8 mouse cellular contexts compared by ENCODE assay signal in the genomic region with DNA sequence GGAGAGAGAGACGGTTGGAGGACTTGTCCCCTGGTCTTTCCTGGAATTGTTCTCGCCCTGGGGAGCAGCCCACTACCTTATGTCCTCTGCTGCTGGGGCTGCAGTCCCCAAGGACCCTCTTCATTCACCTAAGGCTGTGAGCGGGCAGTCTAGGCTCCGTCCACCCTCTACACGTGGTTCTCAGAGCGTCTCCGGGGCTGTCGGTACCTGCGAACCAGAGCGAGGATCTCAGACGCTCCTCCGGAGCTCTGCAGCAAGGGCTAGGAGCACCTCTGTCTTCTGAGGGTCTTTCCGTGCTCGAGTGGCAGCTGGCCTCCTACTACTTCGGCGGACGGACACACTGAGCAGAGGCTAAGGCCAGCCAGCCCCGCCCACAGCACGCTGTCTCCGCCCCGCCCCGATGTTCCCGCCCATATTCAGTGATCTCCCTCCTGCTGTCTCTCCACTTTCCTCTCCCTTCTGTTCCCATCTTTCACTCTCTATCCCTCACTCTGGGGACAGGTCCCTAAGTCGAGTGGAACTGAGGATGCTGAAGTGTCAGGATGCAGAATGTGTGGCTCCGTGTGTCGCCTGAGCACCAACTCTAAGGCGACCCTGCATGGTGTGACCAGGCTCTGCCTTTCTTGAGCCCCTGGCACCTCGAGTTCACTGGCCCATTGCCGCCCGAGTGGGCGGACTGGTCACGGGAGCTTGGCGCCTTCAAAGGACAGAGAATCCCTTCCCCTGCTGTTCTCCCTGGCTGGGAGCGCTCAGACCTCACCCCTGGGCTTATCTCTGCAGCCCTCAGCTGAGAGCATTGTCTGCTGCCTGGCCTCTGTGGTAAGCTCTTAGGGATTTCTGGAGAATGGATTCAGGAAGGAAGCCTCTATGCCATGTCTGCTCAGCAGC. TPM values are rescaled to one million over a fixed set of nuclear protein-coding genes. Genes with fewer than 3 reads are reported as not detected.
DNase-seq lines count a peak whose midpoint lies in the region; ATAC-seq and TF ChIP-seq lines count a peak whose summit lies in the region.

Gene Prokr1, minus strand, starts transcription at position 350 of the 888 bp plus-strand sequence.

- no peaks in the 10 kb centered on the region for H3K4me1 ChIP-seq in embryonic facial prominence, embryonic 11.5 days (ENCODE audit: control insufficient read depth, insufficient read depth, low read length)
- peaks cover 15% of the 10 kb centered on the region for H3K4me1 ChIP-seq in heart, embryonic 12.5 days (replicated peaks)
- H3K4me1 ChIP-seq in kidney, embryonic 14.5 days (ENCODE audit: control insufficient read depth, insufficient read depth, low read length): peaks cover 9% of the 10 kb centered on the region; the same call in 1 of the 2 replicates
- peaks cover 11% of the 10 kb centered on the region for H3K4me1 ChIP-seq in olfactory bulb, adult 2 months (ENCODE audit: control insufficient read depth, insufficient read depth, low read length)

- H3K9me3 ChIP-seq in embryonic facial prominence, embryonic 11.5 days (replicated peaks; ENCODE audit: control insufficient read depth, low read length): no peaks in the 10 kb centered on the region
- no peaks in the 10 kb centered on the region for H3K9me3 ChIP-seq in heart, embryonic 12.5 days (replicated peaks)
- no peaks in the 10 kb centered on the region for H3K9me3 ChIP-seq in kidney, embryonic 14.5 days (ENCODE audit: control insufficient read depth, low read length)

- DNase-seq in CD4-positive, CD25-positive, alpha-beta regulatory T cell, adult 2 months (ENCODE audit: low read depth, low spot score): peak; percentile 59
- peak; percentile 21 for DNase-seq in ES-CJ7 (ENCODE audit: low read depth, low spot score)
- peak; percentile 76 for DNase-seq in embryonic facial prominence, embryonic 11.5 days (ENCODE audit: low spot score)
- peak; percentile 61 for DNase-seq in lung, postnatal 10 days

- no peak for TF ChIP-seq POLR2A in olfactory bulb, adult 2 months (IDR thresholded peaks at IDR 0.05; ENCODE audit: insufficient read depth, low read depth, low read length)

- no peak for ATAC-seq in CD4-positive, CD25-positive, alpha-beta regulatory T cell, adult 4 months
- ATAC-seq in embryonic facial prominence, embryonic 11.5 days (replicated peaks; ENCODE audit: insufficient number of reproducible peaks, low FRiP score, low TSS enrichment, low read depth): peak; percentile 88
- ATAC-seq in heart, embryonic 12.5 days (ENCODE audit: insufficient number of reproducible peaks, low FRiP score): peak; percentile 94
- ATAC-seq in kidney, embryonic 14.5 days (ENCODE audit: low FRiP score, low TSS enrichment): peak; percentile 94

- H3K4me2 ChIP-seq in embryonic facial prominence, embryonic 11.5 days (ENCODE audit: low read depth, low read length): peak within 1 kb of the TSS; percentile 88
- H3K4me2 ChIP-seq in heart, embryonic 12.5 days: peak within 1 kb of the TSS; percentile 84
- peak within 1 kb of the TSS; percentile 86 for H3K4me2 ChIP-seq in kidney, embryonic 14.5 days (replicated peaks; ENCODE audit: low read depth, low read length)

- under 1% methylated on average over 34 of the region's 34 CpGs for WGBS in embryonic facial prominence, embryonic 11.5 days
- WGBS in heart, embryonic 12.5 days: under 1% methylated on average over 34 of the region's 34 CpGs
- 0% methylated on average over 34 of the region's 34 CpGs for WGBS in kidney, embryonic 14.5 days
- WGBS in olfactory bulb, adult 2 months: 3% methylated on average over 34 of the region's 34 CpGs

- no peak for TF ChIP-seq CTCF in olfactory bulb, adult 2 months (IDR thresholded peaks at IDR 0.05; ENCODE audit: insufficient read depth, low read depth, low read length)

- H3K27ac ChIP-seq in embryonic facial prominence, embryonic 11.5 days (replicated peaks; ENCODE audit: low read depth, low read length): no peak within 1 kb of the TSS
- H3K27ac ChIP-seq in heart, embryonic 12.5 days (ENCODE audit: poor library complexity, severe bottlenecking): peak within 1 kb of the TSS; percentile 44
- no peak within 1 kb of the TSS for H3K27ac ChIP-seq in kidney, embryonic 14.5 days (ENCODE audit: low read depth, low read length)
- no peak within 1 kb of the TSS for H3K27ac ChIP-seq in olfactory bulb, adult 2 months (ENCODE audit: insufficient read depth, low read depth, low read length)

- H3K27me3 ChIP-seq in embryonic facial prominence, embryonic 11.5 days (ENCODE audit: control insufficient read depth, insufficient read depth, low read length): peaks cover 3% of the 10 kb centered on the region; the same call in 1 of the 2 replicates
- H3K27me3 ChIP-seq in heart, embryonic 12.5 days (replicated peaks): peaks cover 37% of the 10 kb centered on the region
- H3K27me3 ChIP-seq in kidney, embryonic 14.5 days (ENCODE audit: control insufficient read depth, insufficient read depth, low read length): peaks cover 4% of the 10 kb centered on the region

- H3K9ac ChIP-seq in embryonic facial prominence, embryonic 11.5 days (replicated peaks; ENCODE audit: low read length): peak within 1 kb of the TSS; percentile 58
- H3K9ac ChIP-seq in heart, embryonic 12.5 days: peak within 1 kb of the TSS; percentile 68
- peak within 1 kb of the TSS; percentile 58 for H3K9ac ChIP-seq in kidney, embryonic 14.5 days (ENCODE audit: low read depth, low read length)

- H3K36me3 ChIP-seq in embryonic facial prominence, embryonic 11.5 days (replicated peaks; ENCODE audit: control insufficient read depth, insufficient read depth, low read depth, low read length): no peaks in the 10 kb centered on the region
- H3K36me3 ChIP-seq in heart, embryonic 12.5 days: no peaks in the 10 kb centered on the region
- H3K36me3 ChIP-seq in kidney, embryonic 14.5 days (ENCODE audit: control insufficient read depth, insufficient read depth, low read length): no peaks in the 10 kb centered on the region

- H3K4me3 ChIP-seq in embryonic facial prominence, embryonic 11.5 days (ENCODE audit: low read depth, low read length): peak within 1 kb of the TSS; percentile 47
- H3K4me3 ChIP-seq in heart, embryonic 12.5 days: peak within 1 kb of the TSS; percentile 54
- H3K4me3 ChIP-seq in kidney, embryonic 14.5 days (ENCODE audit: low read length): peak within 1 kb of the TSS; percentile 63
- peak within 1 kb of the TSS; percentile 40 for H3K4me3 ChIP-seq in olfactory bulb, adult 2 months (ENCODE audit: insufficient read depth, low read depth, low read length)

RNA-seq across cellular contexts. Expression of gene Prokr1, which starts in this region (rescaled TPM):
- under 1 TPM in 1 of 2 experiments, not detected in 1; 0.32 TPM for polyA plus RNA-seq in CD4-positive, CD25-positive, alpha-beta regulatory T cell, adult 4 months (2017; shearing (Covaris generic))
- polyA plus RNA-seq in embryonic facial prominence, embryonic 11.5 days (2014; fragmentation: Nextera tagmentation; extraction: Ambion mirVana): 1.2 and 2.1 TPM in 2 replicates
- 4.3 and 4.8 TPM in 2 replicates for polyA plus RNA-seq in heart, embryonic 12.5 days (2016; fragmentation: Nextera tagmentation; extraction: Ambion mirVana)
- 2.5 and 4.2 TPM in 2 replicates for polyA plus RNA-seq in kidney, embryonic 14.5 days (2014; fragmentation: Nextera tagmentation; extraction: Ambion mirVana)
- not detected in 2 replicates for polyA plus RNA-seq in olfactory bulb, adult 2 months (2012; ENCODE audit: insufficient read depth, insufficient read length, low replicate concordance, missing spikeins)

Comparison
In these comparisons a context has a peak if more than half of its experiments do, and no peak if none do; other contexts are left out.
1. DNase-seq: peak in every context shown above with its lines; median percentile 76 in embryonic facial prominence, embryonic 11.5 days; 61 in lung, postnatal 10 days; 59 in CD4-positive, CD25-positive, alpha-beta regulatory T cell, adult 2 months; 21 in ES-CJ7.